Mouse (Mus musculus) kidney, adult 2 months (tissue): ENCODE data around the gene Wdsub1. TPM values are rescaled to one million over a fixed set of nuclear protein-coding genes. Genes with fewer than 3 reads are reported as not detected.

Experiments
- DNase-seq: peaks from one replicate; pipeline ENCODE4 v3.0.0; 2021
- H3K27ac ChIP-seq: fragments of 200-500 bp; 2 replicates; pipeline ENCODE4 v1.5.1; 2012; ENCODE audit warnings: low read depth, low read length, control low read depth, inconsistent platforms; ENCODE audit not compliant: insufficient read depth
- H3K27me3 ChIP-seq: fragments of 200-500 bp; replicated peaks from 2 replicates; pipeline ENCODE4 v1.6.1; 2012; ENCODE audit warnings: mild to moderate bottlenecking, moderate library complexity, low read length, inconsistent platforms; ENCODE audit not compliant: control insufficient read depth, insufficient read depth
- H3K36me3 ChIP-seq: fragments of 200-500 bp; 2 replicates; pipeline ENCODE4 v1.6.1; 2012; ENCODE audit warnings: mild to moderate bottlenecking, moderate library complexity, low read length, inconsistent platforms; ENCODE audit not compliant: control insufficient read depth, insufficient read depth
- H3K4me1 ChIP-seq: fragments of 200-500 bp; 2 replicates; pipeline ENCODE4 v1.6.1; 2011; ENCODE audit warnings: low read length; ENCODE audit not compliant: control insufficient read depth, insufficient read depth
- H3K4me3 ChIP-seq: fragments of 200-500 bp; 2 replicates; pipeline ENCODE4 v1.5.1; 2011; ENCODE audit warnings: mild to moderate bottlenecking, low read depth, low read length, control low read depth; ENCODE audit not compliant: insufficient read depth
- CTCF ChIP-seq: fragments of 200-500 bp; conservative IDR thresholded peaks from 2 replicates; pipeline ENCODE4 v1.5.1; 2011; ENCODE audit warnings: low read depth, mild to moderate bottlenecking, control low read depth, low read length, moderate library complexity, mixed read lengths; ENCODE audit not compliant: insufficient read depth, insufficient read length
- POLR2A ChIP-seq: fragments of 200-500 bp; IDR thresholded peaks from one replicate; pipeline ENCODE4 v1.6.1; 2011; ENCODE audit warnings: low read depth, low read length, control low read depth
- WGBS: fragments of 180-500 bp; shearing (Covaris S2); methylation state at CpG from one replicate; pipeline ENCODE4 v1.1.7; 2018; 5-methylcytosine and 5-hydroxymethylcytosine counted together
- polyA plus RNA-seq: library from polyadenylated mRNA; depleted of rRNA; stranded (reverse); fragments of >200 nt; gene quantifications from 2 replicates; pipeline ENCODE4 v1.2.3, GENCODE M21; 2012

The Wdsub1 gene
- polyA plus RNA-seq, 1 experiment, result 65.6 TPM

- TF ChIP-seq POLR2A, result no peak
- no peak for TF ChIP-seq CTCF
- H3K27me3 ChIP-seq, result no peaks in the 10 kb centered on the region
- H3K4me1 ChIP-seq, result no peaks in the 10 kb centered on the region; the same call in 1 of the 2 replicates
- 80% methylated on average over 7 of the region's 7 CpGs for WGBS
- no peak for DNase-seq
- no peak overlapping the region for H3K27ac ChIP-seq
- no peaks in the 10 kb centered on the region; the same call in none of the 2 replicates for H3K36me3 ChIP-seq
- no peak overlapping the region for H3K4me3 ChIP-seq
Measured at GRCm38 (mm10) chr2:59810039-59810438, 72.4 kb downstream of the Wdsub1 start.

GRCm38 (mm10) chr2:59808608-59809007 lies 73.8 kb downstream of the Wdsub1 start:
- Histone ChIP-seq H3K4me3 (no peak overlapping the region), H3K4me1 (no peaks in the 10 kb centered on the region; the same call in 1 of the 2 replicates), H3K27me3 (no peaks in the 10 kb centered on the region), H3K27ac (no peak overlapping the region), H3K36me3 (no peaks in the 10 kb centered on the region; the same call in none of the 2 replicates)
- no peak for TF ChIP-seq CTCF
- TF ChIP-seq POLR2A, result no peak
- 90% methylated on average over 4 of the region's 4 CpGs for WGBS
- DNase-seq, result no peak

- H3K4me3 ChIP-seq, result no peak overlapping the region
- TF ChIP-seq CTCF (no peak), POLR2A (no peak)
- no peak for DNase-seq
- 63% methylated on average over 6 of the region's 6 CpGs for WGBS
- no peaks in the 10 kb centered on the region; the same call in none of the 2 replicates for H3K36me3 ChIP-seq
- H3K27me3 ChIP-seq, result no peaks in the 10 kb centered on the region
- no peaks in the 10 kb centered on the region; the same call in 1 of the 2 replicates for H3K4me1 ChIP-seq
- H3K27ac ChIP-seq, result no peak overlapping the region
Measured at GRCm38 (mm10) chr2:59806038-59806437, 76.4 kb downstream of the Wdsub1 start.

- no peak overlapping the region for H3K27ac ChIP-seq
Measured at GRCm38 (mm10) chr2:59805595-59805994, 76.8 kb downstream of the Wdsub1 start.

GRCm38 (mm10) chr2:59802722-59803387 lies 79.5 kb downstream of the Wdsub1 start:
- H3K4me3 ChIP-seq, result no peak overlapping the region
- H3K27ac ChIP-seq, result no peak overlapping the region; the same call in 1 of the 2 replicates
- no peaks in the 10 kb centered on the region; the same call in 1 of the 2 replicates for H3K4me1 ChIP-seq
- TF ChIP-seq CTCF (no peak), POLR2A (no peak)
- 46% methylated on average over 8 of the region's 8 CpGs for WGBS
- H3K36me3 ChIP-seq, result no peaks in the 10 kb centered on the region; the same call in none of the 2 replicates
- DNase-seq, result peak; percentile 54
- H3K27me3 ChIP-seq, result no peaks in the 10 kb centered on the region

More at GRCm38 (mm10) chr2:59805595-59805994, 76.8 kb downstream of the Wdsub1 start:
- Histone ChIP-seq H3K36me3 (no peaks in the 10 kb centered on the region; the same call in none of the 2 replicates), H3K4me3 (no peak overlapping the region), H3K27me3 (no peaks in the 10 kb centered on the region), H3K4me1 (no peaks in the 10 kb centered on the region; the same call in 1 of the 2 replicates)
- no peak for DNase-seq
- 69% methylated on average over 2 of the region's 2 CpGs for WGBS
- TF ChIP-seq POLR2A, result no peak
- no peak for TF ChIP-seq CTCF
